Mouse (Mus musculus): ENCODE measurements around the gene Gm11562.
"Not testable (repeated sequence)": the region's sequence is repeated elsewhere in the genome, so short reads cannot be mapped to it uniquely, and the experiment has no call there.

Gm11562 gene

DNA sequence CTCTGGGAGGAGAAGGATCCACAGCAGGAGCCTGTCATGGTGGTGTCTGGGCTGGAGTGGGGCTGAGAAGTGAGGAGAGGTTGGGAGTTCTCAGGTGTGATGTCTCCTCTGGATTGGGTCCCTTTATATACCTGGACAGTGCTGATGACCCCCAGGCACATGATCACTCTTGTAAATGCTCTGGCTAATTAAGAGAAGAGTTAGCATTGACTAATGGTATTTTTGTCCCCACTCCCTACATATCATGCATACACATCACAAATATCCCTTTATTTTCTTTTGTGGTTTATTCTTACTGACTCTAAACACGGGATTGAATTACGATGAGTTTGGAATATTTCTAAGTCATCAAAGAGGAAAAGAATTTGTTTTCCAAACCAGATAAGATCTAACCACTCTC lies at the start of gene Gm11562:
Gm11562 (minus strand) TSS at position 101 of the 400 bp plus-strand sequence.
- no peak for DNase-seq (ENCODE audit: extremely low spot score)

DNA sequence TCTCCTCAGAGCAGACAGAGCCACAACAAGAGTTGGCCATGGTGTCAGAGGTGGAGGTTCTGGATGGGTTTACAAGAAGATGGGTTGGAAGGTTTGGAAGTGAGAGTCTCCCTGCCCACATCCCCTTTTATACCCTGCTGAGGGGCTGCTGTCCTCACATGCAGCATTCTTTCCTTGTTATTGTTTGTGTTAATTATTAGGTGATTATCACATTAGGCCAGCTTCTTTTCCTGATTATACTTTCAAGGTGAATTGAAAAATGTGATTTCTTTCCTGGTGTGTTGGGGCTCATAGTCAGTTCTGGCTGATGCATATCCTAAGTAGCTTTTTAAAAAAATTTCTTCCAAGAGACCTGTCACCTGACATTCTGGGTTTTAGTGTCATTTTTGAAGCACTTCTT lies 45.6 kb upstream of the Gm11562 start, which contains the start of gene Krtap4-6:
Krtap4-6 (minus strand) TSS at position 101 of the 400 bp plus-strand sequence.
- no peak for DNase-seq (ENCODE audit: extremely low spot score)

DNA sequence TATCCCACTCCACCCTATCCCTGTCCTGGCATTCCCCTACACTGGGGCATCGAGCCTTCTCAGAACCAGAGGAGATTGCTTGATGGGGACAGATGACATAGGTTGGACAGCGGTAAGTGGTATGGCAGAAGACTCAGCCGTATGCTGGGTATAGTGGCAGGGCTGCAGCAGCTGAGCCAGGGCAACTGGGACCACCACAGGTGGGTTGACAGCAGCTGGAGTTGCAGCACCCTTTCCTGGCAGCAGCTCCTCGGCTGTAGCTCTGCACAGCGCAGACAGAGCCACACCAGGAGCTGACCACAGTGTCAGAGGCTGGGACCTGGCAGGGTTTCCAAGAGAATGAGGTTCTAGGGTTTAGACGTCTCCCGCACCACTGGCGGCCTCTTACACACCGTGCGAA lies 42.6 kb upstream of the Gm11562 start:
- DNase-seq (ENCODE audit: extremely low spot score): no peak

DNA sequence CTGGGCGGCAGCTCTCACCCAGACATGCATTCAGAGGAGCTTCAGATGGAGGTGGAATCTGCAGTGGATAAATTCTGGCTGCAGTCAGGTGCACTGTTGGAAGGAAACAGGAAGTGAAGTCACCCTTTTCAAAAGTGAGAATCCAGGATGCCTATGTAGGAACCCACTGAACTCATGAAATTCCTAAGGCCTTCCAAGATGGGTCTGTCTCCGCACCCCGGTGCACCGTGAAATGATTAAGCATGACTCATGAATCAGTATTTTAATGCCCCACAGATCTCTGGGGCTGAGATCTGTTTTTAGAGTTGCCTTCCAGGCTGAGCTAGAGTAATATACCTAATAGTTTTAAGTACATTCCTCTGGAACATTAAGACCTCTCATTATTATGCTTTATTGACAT lies 39.0 kb upstream of the Gm11562 start:
- DNase-seq (ENCODE audit: extremely low spot score): no peak

DNA sequence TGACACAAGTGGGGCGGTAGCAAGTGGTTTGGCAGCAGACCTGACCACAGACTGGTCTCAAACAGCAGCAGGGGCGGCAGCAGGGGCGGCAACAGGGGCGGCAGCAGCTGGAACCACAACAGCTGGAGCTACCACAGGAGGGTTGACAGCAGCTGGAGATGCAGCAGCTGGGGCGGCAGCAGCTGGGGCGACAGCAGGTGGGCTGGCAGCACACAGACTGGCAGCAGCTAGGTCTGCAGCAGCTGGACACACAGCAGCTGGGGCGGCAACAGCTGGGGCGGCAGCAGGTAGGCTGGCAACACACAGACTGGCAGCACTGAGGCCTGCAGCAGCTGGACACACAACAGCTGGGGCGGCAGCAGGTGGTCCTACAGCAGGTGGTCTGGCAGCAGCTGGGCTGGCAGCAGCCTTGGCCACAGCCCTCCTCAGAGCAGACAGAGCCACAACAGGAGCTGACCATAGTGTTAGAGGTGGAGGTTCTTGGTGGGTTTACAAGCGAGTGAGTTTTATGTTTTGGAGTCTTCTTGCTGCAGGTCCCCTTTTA lies 38.3 kb upstream of the Gm11562 start, which contains the start of gene Gm11563:
Gm11563 (minus strand) TSS at position 494 of the 544 bp plus-strand sequence.
- DNase-seq (ENCODE audit: extremely low spot score): not testable (repeated sequence)

DNA sequence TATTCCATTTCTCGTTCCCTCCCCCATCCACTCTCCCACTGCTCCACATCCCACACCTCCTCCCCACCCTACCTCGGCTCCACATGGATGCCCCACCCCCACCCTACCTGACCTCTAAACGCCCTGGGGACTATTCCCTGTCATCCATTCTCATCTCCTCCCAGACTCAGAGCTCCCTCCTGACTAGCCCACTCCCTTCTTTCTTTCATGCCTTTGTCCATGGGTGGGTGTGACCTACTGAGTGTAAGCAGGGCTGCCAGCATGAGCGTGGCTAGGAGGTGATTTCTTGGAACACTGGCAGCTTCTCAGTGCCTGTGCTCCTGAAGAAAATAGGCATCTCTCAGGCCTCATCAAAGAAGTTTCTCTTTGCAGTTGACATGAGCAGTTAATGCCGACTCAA lies 36.8 kb upstream of the Gm11562 start:
- no peak for DNase-seq (ENCODE audit: extremely low spot score)

DNA sequence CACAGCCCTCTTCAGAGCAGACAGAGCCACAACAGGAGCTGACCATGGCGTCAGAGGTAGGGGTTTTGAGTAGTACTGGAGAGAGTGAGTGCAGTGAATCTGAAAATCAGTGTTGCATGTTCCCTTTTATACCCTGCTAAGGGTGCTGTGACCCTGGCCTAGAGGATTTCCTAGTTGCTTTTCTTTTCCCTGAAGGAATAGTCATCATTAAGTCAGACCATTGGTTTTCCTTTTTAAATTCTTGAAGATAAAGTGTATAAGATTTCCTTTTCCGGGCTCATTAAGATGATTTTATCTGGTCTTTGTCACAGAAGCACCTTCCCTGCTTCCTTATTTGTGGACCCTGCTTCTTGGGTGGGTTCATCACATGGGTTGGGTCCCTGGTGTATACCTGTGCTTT lies 29.9 kb upstream of the Gm11562 start, which contains the start of gene Gm11555:
Gm11555 (minus strand) TSS at position 101 of the 400 bp plus-strand sequence.
- no peak for DNase-seq (ENCODE audit: extremely low spot score)

DNA sequence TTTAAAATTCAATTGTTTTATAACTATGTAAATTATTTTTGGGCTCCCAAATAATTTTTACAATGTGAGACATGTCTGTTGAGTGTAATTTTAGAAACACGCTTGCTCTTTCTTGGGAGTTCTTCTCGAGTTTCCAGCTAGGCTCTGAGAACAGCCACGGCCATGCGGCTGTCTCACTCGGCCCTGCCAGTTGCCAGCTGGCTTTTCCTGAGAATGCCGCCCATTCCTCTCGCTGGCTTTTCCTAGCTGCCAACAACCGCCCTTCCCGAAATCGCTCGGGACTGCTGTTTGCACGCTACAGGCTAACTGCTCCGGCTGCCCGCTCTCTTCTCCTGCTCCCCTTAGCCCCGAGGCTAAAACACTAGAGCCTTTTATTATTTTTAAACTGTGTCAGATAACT lies 26.2 kb upstream of the Gm11562 start:
- DNase-seq (ENCODE audit: extremely low spot score): no peak

DNA sequence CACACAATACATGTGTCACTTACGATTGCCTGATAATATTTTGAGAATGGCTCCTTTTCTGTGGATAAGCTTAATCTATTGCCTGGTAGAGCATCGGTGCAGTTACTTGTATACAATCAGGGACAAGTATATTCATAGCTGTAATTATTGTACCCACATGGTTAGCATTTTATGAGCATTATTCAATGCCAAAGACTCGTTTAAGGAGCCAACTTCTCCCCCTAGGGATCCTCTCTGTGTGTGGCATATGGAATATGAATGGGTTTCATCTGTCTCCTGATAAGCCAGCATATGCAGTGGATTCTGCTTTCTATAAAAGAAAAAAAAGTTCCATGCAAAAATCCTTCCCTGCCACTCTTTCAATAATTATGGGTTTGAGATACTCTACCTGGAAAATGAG lies 24.1 kb upstream of the Gm11562 start:
- no peak for DNase-seq (ENCODE audit: extremely low spot score)

DNA sequence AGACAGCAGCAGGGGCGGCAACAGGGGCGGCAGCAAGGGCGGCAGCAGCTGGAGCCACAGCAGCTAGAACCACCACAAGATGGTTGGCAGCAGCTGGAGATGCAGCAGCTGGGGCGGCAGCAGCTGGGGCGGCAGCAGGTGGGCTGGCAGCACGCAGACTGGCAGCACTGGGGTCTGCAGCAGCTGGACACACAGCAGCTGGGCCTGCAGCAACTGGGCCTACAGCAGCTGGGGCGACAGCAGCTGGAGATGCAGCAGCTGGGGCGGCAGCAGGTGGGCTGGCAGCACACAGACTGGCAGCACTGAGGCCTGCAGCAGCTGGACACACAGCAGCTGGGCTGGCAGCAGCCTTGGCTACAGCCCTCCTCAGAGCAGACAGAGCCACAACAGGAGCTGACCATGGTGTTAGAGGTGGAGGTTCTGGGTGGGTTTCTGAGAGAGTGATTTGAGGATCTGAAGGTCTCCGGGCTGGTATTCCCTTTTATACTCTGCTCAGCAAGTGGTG lies 23.5 kb upstream of the Gm11562 start, which contains the start of gene Krtap4-7:
Krtap4-7 (minus strand) TSS at position 455 of the 505 bp plus-strand sequence.
- DNase-seq (ENCODE audit: extremely low spot score): not testable (repeated sequence)

DNA sequence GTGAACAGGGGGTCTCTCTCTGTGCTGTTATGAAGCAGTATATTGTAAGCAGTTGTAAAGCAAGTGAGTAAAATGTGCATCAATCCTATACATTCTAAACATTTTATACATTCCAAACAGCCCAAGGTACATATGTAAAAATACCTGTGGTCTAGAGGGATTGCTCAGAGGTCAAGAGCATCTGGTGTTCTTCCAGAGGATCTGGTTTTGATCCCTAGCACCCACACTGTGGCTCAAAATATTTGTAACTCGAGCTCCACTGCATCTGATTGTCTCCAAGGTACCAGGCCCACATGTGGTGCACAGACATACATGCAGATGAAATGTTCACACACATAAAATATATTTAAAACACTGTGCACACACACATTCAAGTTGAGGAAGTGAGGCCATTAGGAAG lies 20.7 kb upstream of the Gm11562 start:
- no peak for DNase-seq (ENCODE audit: extremely low spot score)

DNA sequence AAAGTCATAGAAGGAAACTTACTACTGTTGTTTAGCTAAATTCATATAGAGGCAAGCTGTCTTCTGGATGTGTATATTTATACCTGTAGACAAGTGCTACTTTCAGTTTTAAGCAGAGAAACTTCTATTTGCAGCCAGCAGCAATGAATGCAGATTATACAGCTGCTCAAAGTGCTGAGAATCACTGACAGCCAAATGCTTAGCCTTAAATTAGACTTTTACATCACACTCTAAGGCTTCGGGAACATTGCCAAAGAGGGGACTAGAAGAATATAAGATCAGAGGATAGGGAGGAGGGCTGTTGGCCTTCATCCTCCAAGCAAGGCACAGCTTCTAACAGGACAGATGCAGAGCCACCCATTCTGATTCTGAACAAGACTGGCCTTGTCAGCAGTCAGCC lies 16.9 kb upstream of the Gm11562 start:
- no peak for DNase-seq (ENCODE audit: extremely low spot score)

DNA sequence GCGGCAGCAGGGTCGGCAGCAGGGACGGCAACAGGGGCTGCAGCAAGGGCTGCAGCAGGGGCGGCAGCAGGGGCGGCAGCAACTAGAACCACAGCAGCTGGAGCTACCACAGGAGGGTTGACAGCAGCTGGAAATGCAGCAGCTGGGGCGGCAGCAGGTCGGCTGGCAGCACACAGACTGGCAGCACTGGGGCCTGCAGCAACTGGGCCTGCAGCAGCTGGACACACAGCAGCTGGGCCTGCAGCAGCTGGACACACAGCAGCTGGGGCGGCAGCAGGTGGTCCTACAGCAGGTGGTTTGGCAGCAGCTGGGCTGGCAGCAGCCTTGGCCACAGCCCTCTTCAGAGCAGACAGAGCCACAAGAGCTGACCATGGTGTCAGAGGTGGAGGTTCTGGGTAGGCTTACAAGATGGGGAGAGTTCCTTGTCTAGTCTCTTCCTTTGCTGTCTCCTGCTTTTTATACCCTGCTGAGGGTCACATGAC lies 14.5 kb upstream of the Gm11562 start, which contains the start of gene Krtap4-2:
Krtap4-2 (minus strand) TSS at position 432 of the 482 bp plus-strand sequence.
- no peak for DNase-seq (ENCODE audit: extremely low spot score)

DNA sequence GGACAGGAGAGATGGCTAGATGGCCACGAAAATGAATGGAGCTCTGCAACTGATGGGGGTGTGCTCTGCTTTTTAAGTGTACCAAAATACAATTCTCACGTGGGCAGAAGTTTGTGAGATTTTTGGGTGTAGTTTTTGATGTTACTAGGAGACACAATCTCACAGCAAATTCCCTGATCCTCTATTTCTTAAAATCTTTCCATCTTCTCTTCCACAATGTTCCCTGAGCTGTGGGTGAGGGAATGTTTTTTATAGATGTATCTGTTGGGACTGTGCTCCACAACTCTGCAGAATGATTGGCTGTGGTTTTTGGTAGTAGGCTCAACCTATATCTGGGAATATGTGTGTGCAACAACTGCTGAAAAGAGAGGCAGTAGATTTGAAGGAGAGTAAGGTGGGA lies 13.1 kb upstream of the Gm11562 start:
- no peak for DNase-seq (ENCODE audit: extremely low spot score)

DNA sequence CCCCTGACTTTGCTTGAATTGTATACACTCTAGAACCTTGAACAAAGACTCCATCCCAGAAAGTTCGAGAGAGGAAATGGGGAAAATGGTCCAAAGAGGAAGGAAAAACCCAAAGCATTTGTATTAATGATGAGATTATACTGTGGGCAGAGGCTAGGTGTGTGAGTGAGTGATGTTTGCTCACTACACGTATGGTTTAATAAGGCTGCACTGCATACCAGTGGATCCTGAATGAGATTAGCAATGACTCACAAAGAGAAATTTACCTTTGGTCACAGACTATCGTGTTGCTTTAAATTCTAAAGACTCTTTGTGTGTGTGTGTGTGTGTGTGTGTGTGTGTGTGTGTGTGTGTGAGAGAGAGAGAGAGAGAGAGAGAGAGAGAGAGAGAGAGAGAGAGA lies 10.7 kb upstream of the Gm11562 start:
- no peak for DNase-seq (ENCODE audit: extremely low spot score)

DNA sequence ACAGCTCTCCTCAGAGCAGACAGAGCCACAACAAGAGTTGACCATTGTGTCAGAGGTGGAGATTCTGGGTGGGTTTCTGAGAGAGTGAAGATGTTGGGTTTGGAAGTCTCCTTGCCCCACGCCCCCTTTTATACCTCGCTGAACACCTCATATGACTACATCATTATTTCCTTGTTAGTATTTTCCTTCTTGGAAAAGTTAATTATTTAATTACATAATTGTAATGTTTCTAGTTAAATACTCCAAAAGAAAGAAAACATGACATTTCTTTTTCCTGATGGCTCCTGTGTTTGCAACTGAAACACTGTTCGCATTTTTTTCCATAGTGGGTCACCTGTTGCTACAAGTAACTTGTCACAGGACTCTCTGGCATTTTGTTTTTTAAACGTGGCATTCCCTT lies 7.9 kb upstream of the Gm11562 start, which contains the start of gene Krtap4-1:
Krtap4-1 (minus strand) TSS at position 101 of the 400 bp plus-strand sequence.
- no peak for DNase-seq (ENCODE audit: extremely low spot score)

DNA sequence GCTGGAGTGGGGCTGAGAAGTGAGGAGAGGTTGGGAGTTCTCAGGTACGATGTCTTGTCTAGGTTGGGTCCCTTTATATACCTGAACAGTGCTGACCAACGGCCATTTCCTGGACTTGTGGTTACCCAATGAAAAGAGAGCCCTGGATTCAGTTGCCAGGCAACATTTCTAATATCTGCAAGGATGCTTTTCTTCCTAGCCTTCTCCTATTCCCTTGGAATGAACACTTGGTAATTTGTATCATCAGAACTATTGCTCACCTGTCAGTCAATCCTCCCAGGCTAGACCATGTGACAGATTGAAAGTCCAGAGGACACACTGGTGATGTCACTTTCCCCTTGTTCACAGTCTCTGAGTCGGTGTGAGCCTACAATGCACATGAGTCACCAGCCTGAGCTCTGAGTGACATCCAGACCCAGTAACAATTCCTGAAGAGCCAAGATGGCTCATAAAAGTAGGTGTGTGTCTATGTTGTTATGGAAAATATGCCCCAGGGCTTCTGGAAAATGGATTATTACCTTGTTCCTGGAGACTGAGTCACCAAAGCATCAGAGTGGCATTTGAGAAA lies 5.4 kb downstream of the Gm11562 start, which contains the start of gene Krtap2-4:
Krtap2-4 (minus strand) TSS at position 51 of the 568 bp plus-strand sequence.
- no peak for DNase-seq (ENCODE audit: extremely low spot score)

DNA sequence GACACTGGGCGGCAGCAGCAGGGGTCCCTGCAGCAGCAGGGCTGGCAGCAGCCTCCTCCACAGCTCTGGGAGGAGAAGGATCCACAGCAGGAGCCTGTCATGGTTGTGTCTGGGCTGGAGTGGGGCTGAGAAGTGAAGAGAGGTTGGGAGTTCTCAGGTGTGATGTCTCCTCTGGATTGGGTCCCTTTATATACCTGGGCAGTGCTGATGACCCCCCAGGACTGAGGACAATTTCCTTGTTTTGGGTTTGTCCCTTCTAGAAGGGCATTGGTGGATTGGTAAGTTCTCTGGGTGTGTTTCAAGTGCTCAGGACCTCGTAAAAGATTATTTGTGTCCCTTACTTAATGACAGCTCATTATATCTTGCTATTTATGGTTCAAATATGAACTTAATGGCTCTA lies 10.1 kb downstream of the Gm11562 start, which contains the start of gene Gm11937:
Gm11937 (minus strand) TSS at position 101 of the 400 bp plus-strand sequence.
- not testable (repeated sequence) for DNase-seq (ENCODE audit: extremely low spot score)

DNA sequence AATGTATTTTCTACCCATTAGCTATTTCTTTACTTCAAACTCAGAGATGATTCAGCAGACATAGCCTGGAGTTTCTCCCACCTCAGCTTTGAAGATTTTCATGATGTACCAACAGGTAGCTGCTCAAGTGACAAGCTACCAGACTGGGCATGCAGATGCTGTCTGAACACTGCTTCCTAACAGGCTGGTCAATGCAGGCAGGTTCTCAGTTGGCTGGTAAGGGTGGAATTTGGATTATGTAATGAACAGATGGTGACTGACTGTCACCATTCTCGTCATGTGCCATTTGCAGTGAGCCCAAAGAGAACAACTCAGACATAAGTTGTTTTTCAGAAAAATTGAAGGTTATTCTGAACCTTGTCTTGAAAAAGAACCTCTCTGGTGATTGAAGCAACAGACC lies 11.1 kb downstream of the Gm11562 start:
- DNase-seq (ENCODE audit: extremely low spot score): no peak

DNA sequence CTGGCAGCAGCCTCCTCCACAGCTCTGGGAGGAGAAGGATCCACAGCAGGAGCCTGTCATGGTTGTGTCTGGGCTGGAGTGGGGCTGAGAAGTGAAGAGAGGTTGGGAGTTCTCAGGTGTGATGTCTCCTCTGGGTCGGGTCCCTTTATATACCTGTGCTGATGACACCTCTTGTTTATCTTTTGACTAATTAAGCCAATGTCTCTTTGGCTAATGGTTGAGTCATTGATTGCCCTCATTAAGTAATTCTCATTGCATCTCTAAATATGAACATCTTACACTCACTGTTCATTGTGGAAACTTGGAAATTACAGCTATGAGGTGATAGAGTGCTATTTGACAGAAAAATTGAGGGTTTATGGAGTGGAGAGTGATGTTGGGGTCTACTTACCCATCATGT lies 17.0 kb downstream of the Gm11562 start, which contains the start of gene Gm11938:
Gm11938 (minus strand) TSS at position 101 of the 400 bp plus-strand sequence.
- not testable (repeated sequence) for DNase-seq (ENCODE audit: extremely low spot score)

DNA sequence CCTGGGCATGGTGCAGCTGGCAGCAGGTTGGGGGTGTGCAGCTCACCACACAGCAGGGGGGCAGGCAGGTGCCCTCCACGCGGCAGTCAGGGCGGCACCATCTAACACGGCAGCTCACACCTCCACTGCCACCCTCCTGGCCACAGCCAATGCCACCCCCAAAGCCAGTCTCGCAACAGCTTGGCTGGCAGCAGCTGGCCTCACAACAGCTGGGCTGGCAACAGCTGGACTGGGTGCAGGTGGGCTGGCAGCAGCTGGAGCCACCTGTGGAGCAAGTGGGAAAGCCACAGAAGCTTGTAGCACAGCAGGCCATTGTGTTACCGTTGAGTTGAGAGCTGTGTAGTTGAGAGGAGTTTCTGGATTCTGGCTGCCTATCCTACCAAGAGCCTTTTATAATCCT lies 22.5 kb downstream of the Gm11562 start, which contains the start of gene Krtap9-3:
Krtap9-3 (minus strand) TSS at position 364 of the 400 bp plus-strand sequence.
- DNase-seq (ENCODE audit: extremely low spot score): not testable (repeated sequence)

DNA sequence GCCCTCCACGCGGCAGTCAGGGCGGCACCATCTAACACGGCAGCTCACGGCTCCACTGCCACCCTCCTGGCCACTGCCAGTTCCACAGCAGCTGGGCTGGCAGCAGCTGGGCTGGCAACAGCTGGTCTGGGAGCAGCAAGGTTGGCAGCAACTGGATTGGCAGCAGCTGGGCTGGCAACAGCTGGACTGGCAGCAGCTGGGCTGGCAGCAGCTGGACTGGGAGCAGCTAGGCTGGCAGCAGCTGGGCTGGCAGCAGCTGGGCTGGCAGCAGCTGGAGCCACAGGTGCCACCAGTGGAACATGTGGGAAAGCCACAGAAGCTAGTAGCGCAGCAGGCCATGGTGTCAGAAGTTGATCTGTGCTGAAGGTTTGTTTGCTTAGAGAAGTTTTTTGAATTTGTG lies 29.3 kb downstream of the Gm11562 start, which contains the start of gene Krtap1-3:
Krtap1-3 (minus strand) TSS at position 359 of the 400 bp plus-strand sequence.
- DNase-seq (ENCODE audit: extremely low spot score): no peak

All from embryo, embryonic 9.5 days (tissue).